Mouse (Mus musculus): ENCODE results near the gene Cmss1.

GRCm38 (mm10) chr16:57267068-57267467 is 339.6 kb downstream of the Cmss1 start:
- TF ChIP-seq CTCF (IDR thresholded peaks at IDR 0.05; ENCODE audit: insufficient read depth, low read depth, low read length) (no peak), POLR2A (IDR thresholded peaks at IDR 0.05; ENCODE audit: insufficient read depth, low read depth, low read length) (no peak)

All from olfactory bulb, adult 2 months (tissue).